Mouse (Mus musculus) CD8-positive naive resting alpha-beta T cell, adult 2 months (primary cell): ENCODE results near the gene Olfr891.
"Not testable (repeated sequence)": the region's sequence is repeated elsewhere in the genome, so short reads cannot be mapped to it uniquely, and the experiment has no call there.

ENCODE experiments used
- DNase-seq, 2 experiments: peaks; one replicate each; pipeline ENCODE4 v3.0.0; 2022; ENCODE audit warnings: low read depth in 2 of 2, low spot score in 2 of 2

The Olfr891 gene

GRCm38 (mm10) chr9:38180721-38181120, at the start of gene Olfr891:
Olfr891 (minus strand) TSS chr9:38180821.
- DNase-seq: no peak

- no peak for DNase-seq
Observed at GRCm38 (mm10) chr9:38217755-38218154, 37.1 kb upstream of the Olfr891 start, which contains the start of gene Olfr894. Olfr894 (plus strand) TSS chr9:38218055.

GRCm38 (mm10) chr9:38208065-38208464, 27.4 kb upstream of the Olfr891 start, which contains the start of gene Olfr893:
Olfr893 (plus strand) TSS chr9:38208365.
- DNase-seq: no peak

- not testable (repeated sequence) for DNase-seq
Observed at GRCm38 (mm10) chr9:38168341-38168740, 12.3 kb downstream of the Olfr891 start.

GRCm38 (mm10) chr9:38142217-38142616, 38.4 kb downstream of the Olfr891 start, which contains the start of gene Olfr890:
Olfr890 (plus strand) TSS chr9:38142517.
- no peak for DNase-seq
